Mouse (Mus musculus) monocyte, adult 2 months (primary cell): ENCODE measurements around the gene Klf1.
"Not testable (repeated sequence)": the region's sequence is repeated elsewhere in the genome, so short reads cannot be mapped to it uniquely, and the experiment has no call there.

ENCODE experiments used
- DNase-seq, 2 experiments: peaks; one replicate each; pipeline ENCODE4 v3.0.0; 2022; ENCODE audit warnings: low spot score in 2 of 2, low read depth in 1 of 2

Klf1 gene

GRCm38 (mm10) chr8:84907037-84907436 lies 5.3 kb downstream of the Klf1 start:
- no peak for DNase-seq

- no peak for DNase-seq
These were observed 5.8 kb downstream of the Klf1 start for GRCm38 (mm10) chr8:84907493-84907892.

DNA sequence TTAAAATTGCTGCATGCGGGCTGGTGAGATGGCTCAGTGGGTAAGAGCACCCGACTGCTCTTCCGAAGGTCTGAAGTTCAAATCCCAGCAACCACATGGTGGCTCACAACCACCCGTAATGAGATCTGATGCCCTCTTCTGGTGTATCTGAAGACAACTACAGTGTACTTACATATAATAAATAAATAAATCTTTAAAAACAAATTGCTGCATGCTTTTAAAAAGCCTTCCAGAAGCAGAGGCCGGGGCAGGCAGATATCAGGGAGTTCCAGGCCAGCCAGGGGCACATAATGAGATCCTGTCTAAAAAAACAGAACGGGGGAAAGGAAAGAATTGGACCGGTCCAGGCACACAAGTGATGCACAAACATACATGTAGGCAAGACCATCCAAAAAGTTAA lies 6.3 kb downstream of the Klf1 start:
- DNase-seq, result not testable (repeated sequence)

DNA sequence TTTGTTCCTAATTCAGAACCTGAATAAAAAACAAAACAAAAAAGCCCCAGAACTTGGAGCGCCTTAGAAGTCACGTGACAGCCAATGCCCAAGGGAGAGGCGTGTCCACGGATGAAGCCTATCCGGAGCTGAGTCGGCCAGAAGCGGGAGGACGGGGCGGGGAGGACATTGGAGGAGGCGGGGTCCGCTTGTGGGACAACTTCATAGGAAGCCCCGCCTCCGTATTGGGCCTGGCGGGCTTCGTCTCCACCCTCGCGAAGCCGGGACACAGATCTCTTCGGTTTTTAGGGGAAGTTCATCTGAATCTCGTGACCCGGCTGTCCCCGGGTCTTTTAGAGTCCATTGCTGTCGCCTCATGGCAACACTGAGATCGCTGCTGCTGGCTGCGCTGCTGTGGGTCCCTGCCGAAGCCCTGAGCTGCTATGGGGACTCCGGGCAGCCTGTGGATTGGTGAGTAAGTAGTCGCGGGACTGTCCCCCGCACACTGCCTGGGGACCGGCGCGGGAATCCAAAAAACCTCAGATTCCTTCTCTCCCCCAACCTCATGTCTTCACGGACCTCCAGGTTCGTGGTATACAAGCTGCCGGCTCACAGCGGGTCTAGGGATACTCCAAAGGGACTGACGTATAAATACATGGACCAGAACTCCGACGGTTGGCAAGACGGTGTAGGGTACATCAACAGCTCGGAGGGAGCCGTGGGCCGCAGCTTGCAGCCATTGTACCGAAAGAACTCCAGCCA lies 6.9 kb downstream of the Klf1 start, which contains the start of gene Dnase2a:
Dnase2a (plus strand) TSS at position 140 of the 741 bp plus-strand sequence.
- DNase-seq, result peak; percentile 96 to 98

GRCm38 (mm10) chr8:84909162-84909767 lies 7.5 kb downstream of the Klf1 start:
- no peak for DNase-seq

GRCm38 (mm10) chr8:84909949-84910348 lies 8.2 kb downstream of the Klf1 start:
- no peak for DNase-seq

DNA sequence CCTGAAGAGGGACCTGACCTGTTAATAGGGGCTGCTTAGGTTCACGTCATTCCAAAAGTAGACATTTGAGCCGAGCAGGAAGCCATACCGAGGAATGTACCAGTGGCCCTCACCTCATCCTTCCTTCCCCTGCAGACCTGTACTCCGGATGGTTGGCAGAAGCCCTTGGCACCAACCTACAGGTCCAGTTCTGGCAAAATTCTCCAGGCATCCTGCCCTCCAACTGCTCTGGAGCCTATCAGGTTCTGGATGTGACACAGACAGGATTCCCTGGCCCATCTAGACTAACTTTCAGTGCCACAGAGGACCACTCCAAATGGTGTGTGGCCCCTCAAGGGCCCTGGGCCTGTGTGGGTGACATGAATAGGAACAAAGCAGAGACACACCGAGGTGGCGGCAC lies 8.8 kb downstream of the Klf1 start:
- DNase-seq, result no peak

- no peak for DNase-seq
These were observed 10.1 kb downstream of the Klf1 start for GRCm38 (mm10) chr8:84911854-84912253.

DNA sequence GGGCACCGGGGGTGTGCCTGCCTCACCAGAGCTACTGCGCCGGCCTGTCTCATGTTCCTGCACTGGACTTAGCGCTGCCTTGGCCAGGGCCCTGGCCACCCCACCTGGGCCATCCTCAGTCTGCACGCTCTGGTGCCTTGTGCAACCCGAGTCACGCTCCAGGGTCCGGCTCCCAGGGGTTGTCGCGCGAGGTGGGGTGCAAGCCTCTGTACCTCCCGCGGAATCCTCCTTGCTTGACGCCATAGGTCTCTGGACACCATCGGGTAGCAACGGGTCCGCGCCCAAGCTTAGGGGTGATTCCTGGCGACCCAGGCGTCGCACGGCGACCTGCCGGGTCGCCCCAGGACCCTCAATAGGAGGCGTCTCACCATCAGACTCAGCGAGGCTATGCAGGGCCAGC lies 10.7 kb downstream of the Klf1 start:
- DNase-seq, result no peak

GRCm38 (mm10) chr8:84912895-84913501 lies 11.3 kb downstream of the Klf1 start:
- no peak for DNase-seq

DNA sequence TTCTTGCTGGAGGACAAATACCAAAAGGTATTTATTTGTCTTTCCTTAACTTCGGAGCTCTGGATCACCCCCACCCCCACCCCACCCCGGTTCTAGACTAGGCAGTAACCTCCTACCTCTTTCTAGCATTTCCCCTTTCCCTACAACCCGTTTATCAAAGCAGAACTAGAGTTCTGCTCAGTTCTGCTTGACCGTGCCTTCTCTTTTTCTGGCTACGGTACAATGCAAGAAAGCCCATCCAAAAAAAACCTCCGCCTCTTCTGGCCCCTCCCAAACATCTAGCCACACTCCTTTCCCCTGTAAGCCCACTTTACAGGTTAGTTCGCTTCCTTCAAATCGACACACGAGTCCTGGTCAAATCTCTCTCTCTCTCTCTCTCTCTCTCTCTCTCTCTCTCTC lies 11.8 kb downstream of the Klf1 start:
- no peak for DNase-seq

- no peak for DNase-seq
These were observed 12.2 kb downstream of the Klf1 start for GRCm38 (mm10) chr8:84913960-84914359.

- DNase-seq, result no peak
These were observed 13.5 kb downstream of the Klf1 start for GRCm38 (mm10) chr8:84915269-84915668.

DNA sequence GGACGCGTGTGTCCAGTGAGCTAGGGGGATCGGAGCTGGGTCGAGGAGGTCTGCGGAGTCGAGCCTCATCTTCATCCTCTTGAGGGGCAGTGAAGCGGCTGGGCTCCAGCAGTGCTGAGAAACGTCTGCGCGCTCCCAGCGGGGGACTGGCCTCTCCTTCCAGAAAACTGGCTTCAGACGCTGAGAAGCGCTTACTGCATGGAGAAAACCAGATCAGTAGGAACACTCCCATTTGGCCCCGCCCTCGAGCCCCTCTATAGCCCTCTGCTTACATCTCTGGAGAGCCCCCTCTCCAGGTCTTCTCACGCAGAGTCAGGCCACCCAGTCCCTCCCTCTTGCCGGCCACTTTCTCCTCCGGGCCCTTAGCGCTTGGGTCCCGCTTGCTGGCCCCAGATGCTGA lies 16.1 kb downstream of the Klf1 start:
- no peak for DNase-seq

DNA sequence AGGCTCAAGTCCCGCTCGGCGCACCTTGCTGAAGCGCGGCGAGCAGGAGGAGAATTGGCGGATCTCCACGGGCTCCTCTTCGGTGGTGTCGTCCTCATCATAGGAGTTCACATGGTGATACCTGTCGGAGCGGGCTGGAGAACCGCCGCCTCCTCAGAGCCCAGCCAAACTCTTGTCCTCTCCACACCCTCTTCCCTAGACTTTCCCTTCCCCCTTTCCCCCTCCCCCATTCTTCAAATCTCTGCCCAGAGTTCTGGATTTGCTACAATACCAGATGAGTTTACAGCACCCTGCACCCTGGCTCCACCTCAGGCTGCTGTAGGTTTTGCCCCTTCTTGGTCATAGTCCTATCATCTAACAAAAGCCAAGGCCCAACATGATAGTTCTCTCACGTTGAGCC lies 16.9 kb downstream of the Klf1 start:
- DNase-seq, result no peak

- DNase-seq, result no peak
These were observed 19.9 kb downstream of the Klf1 start for GRCm38 (mm10) chr8:84921596-84921995.

DNA sequence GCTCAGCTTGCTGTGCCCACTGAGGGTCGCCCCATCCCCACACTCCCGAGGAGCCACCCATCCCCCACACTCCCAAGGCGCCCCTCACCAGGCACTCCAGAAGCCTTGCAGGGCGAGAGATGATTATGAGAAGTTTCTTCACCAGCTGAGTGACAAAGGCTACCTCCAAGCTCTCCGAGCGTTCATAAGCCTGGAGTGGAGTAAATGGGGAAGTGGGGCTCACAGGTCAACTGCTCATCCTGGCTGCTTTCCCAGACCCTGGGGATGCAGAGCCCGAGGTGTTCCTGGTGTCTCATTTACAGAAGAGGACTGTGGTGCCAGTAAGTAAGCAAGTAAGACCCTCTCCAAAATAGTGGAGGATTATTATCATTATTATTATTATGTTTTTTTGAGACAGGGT lies 23.8 kb downstream of the Klf1 start:
- no peak for DNase-seq

DNA sequence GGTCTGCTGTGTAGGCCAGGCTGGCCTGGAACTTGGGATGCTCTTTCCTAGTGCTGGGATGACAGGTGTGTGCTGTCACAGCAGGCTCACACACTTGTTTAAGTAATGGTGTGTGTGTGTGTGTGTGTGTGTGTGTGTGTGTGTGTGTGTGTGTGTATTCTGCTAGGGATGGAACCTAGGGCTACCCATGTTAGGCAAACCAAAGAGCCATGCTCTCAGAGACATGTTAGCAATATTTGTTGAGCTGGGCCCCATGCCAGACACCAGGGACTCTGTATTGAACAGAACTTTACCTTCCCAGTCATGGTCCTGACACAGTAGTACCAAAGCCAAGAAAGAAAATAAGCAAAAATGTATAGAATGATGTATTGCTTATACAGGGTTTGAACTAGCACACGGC lies 25.8 kb downstream of the Klf1 start:
- no peak for DNase-seq

- no peak for DNase-seq
These were observed 27.0 kb downstream of the Klf1 start for GRCm38 (mm10) chr8:84928456-84929306.

DNA sequence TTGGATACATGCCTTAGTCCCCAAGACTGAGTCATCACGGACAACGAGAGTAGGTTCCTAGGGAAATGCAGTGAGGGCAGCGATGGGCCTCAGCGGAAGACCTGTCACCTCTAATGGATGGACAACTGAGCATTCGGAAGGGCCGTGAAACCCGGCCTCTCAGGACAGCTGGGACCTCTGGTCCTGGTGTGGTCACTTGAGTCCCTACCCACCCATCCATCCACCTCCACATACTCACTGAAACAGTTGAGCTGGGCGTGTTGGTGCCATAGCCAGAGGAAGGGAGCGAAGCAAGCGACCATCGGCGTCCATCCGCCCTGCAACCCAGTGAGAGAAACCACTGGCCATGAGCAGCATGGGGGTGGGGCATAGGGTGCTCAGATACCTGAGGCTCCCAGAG lies 28.9 kb downstream of the Klf1 start:
- DNase-seq, result no peak

DNA sequence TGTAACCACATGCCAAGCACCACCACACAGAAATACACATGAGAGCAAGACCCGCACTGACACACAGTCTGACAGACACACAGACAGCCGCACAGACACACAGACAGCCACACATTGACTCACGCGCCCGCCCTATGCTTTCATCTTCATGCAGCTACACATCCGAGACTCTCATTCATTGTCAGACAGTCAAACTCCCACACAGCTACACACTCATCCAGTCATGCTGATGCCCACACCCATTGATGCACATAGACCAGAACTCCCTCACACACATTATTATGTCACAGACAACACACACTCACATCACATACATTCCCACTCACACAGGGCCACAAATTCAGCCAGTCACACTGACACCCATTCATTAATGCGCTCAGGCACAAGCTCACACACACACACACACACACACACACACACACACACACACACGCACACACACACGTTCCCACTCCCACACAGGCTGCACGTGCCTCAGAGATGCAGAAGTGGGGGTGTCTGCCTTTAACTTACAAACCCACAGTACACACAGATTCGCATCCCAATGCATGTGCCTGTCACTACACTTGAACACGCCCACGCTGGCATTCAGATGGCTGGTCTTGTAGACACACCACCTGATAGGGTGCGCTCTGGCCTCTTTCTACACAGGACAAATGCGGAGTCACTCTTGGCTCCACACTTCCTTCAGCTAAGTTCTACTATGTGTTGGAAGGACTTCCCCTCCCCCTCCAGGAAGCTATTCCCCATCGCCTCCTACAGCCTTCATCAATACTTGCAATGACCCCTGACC lies 32.2 kb downstream of the Klf1 start:
- DNase-seq, result no peak
